Mouse (Mus musculus) ovary, adult 18-20 months (tissue): ENCODE results near the gene Gm10837.

Source experiments
- DNase-seq: peaks from one replicate; pipeline ENCODE4 v3.0.0; 2022; ENCODE audit warnings: low spot score, mixed read lengths

Gm10837 gene

GRCm38 (mm10) chr14:122464763-122465741 lies 25.3 kb upstream of the Gm10837 start, which contains the start of gene Zic5:
TSS of gene Zic5 (minus strand) at chr14:122465677.
- DNase-seq = no peak

- no peak for DNase-seq
Observed at GRCm38 (mm10) chr14:122465931-122466490, 24.4 kb upstream of the Gm10837 start.

GRCm38 (mm10) chr14:122466756-122467362 lies 23.5 kb upstream of the Gm10837 start:
- DNase-seq = no peak

GRCm38 (mm10) chr14:122467926-122468841 lies 22.2 kb upstream of the Gm10837 start:
- DNase-seq = no peak

GRCm38 (mm10) chr14:122468971-122469755 lies 21.2 kb upstream of the Gm10837 start:
- no peak for DNase-seq

- DNase-seq = no peak
Observed at GRCm38 (mm10) chr14:122471449-122472085, 18.8 kb upstream of the Gm10837 start.

- DNase-seq = no peak
Observed at GRCm38 (mm10) chr14:122472161-122472560, 18.2 kb upstream of the Gm10837 start.

GRCm38 (mm10) chr14:122472647-122473046 lies 17.7 kb upstream of the Gm10837 start:
- DNase-seq = no peak

- no peak for DNase-seq
Observed at GRCm38 (mm10) chr14:122473211-122473751, 17.1 kb upstream of the Gm10837 start.

- no peak for DNase-seq
Observed at GRCm38 (mm10) chr14:122474041-122474890, 16.1 kb upstream of the Gm10837 start.

GRCm38 (mm10) chr14:122474891-122475556 lies 15.4 kb upstream of the Gm10837 start, which contains the start of gene Zic2:
TSS of gene Zic2 (plus strand) at chr14:122475435.
- no peak for DNase-seq

GRCm38 (mm10) chr14:122475557-122476040 lies 14.8 kb upstream of the Gm10837 start:
- DNase-seq = no peak

- no peak for DNase-seq
Observed at GRCm38 (mm10) chr14:122476041-122476821, 14.2 kb upstream of the Gm10837 start.

GRCm38 (mm10) chr14:122476822-122477215 lies 13.6 kb upstream of the Gm10837 start:
- DNase-seq = no peak

- no peak for DNase-seq
Observed at GRCm38 (mm10) chr14:122477261-122477671, 13.1 kb upstream of the Gm10837 start.

- DNase-seq = no peak
Observed at GRCm38 (mm10) chr14:122477971-122478573, 12.3 kb upstream of the Gm10837 start.

- no peak for DNase-seq
Observed at GRCm38 (mm10) chr14:122478574-122479011, 11.8 kb upstream of the Gm10837 start.
